Mouse (Mus musculus) cortical plate, adult 2 months (tissue): ENCODE measurements around the gene Setd1b.

Experiments
- CTCF ChIP-seq: fragments of 200-500 bp; IDR thresholded peaks from 2 replicates; pipeline ENCODE4 v1.5.1; 2011; ENCODE audit warnings: mild to moderate bottlenecking, control low read depth, low read length; ENCODE audit not compliant: insufficient read depth; ENCODE audit errors: extremely low read depth
- POLR2A ChIP-seq: fragments of 200-500 bp; IDR thresholded peaks from 2 replicates; pipeline ENCODE4 v1.6.1; 2011; ENCODE audit warnings: mild to moderate bottlenecking, low read length, control low read depth; ENCODE audit not compliant: insufficient read depth; ENCODE audit errors: extremely low read depth

GRCm38 (mm10) chr5:123155425-123155824 is 13.4 kb downstream of the Setd1b start:
- TF ChIP-seq POLR2A (no peak), CTCF (peak; percentile 81)
